Mouse (Mus musculus) heart, adult 2 months (tissue): Measurements from ENCODE around the gene Bcl2l12.

Experiments used
- CTCF ChIP-seq: fragments of 200-600 bp; IDR thresholded peaks from 2 replicates; pipeline ENCODE4 v1.8.1; 2022; ENCODE audit warnings: antibody characterized with exemption, mild to moderate bottlenecking, moderate library complexity
- EP300 ChIP-seq: fragments of 200-500 bp; IDR thresholded peaks from 2 replicates; pipeline ENCODE4 v1.6.1; 2011; ENCODE audit warnings: low read depth, low read length, control low read depth; ENCODE audit not compliant: insufficient read depth
- POLR2A ChIP-seq: fragments of 200-500 bp; IDR thresholded peaks from 2 replicates; pipeline ENCODE4 v1.6.1; 2011; ENCODE audit warnings: mild to moderate bottlenecking, low read depth, low read length, control low read depth; ENCODE audit not compliant: insufficient read depth

DNA sequence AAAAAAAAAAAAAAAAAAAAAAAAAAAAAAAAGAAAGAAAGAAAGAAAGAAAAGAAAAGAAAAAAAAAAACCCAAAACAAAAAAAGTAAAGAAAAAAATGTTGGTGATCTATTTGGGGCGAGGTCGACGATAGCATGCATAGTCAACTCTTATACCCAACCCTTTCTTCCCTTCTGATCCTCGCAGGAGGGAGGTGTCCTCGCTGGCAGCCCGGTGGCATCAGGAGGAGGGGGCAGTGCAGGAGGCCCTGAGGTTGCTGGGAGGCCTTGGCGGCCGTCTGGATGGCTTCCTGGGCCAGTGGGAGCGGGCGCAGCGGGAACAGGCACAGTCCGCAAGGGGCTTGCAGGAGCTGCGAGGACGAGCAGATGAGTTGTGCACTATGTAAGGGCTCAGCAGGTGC, 45.0 kb downstream of the Bcl2l12 start:
- TF ChIP-seq POLR2A (no peak), CTCF (no peak), EP300 (no peak)
